Mouse (Mus musculus) liver, embryonic 13.5 days (tissue): ENCODE measurements at regions not wholly inside any gene's neighbourhood (a gene's known extent, or its start where the extent isn't known, plus 50 kb on each side); places are given as distances from the start of the nearest gene placed in this dataset.

Experiments used
- ATAC-seq: fragments of 200-750 bp; cut with Nextera tagmentation; 2 replicates; pipeline ENCODE4 v1.8.0; 2017; ENCODE audit warnings: low read depth, mild to moderate bottlenecking, moderate number of reproducible peaks, moderate library complexity
- DNase-seq: peaks from one replicate; pipeline ENCODE4 v3.0.0; 2022
- H3K27ac ChIP-seq: fragments of 300-500 bp; sonication (generic); 2 replicates; pipeline ENCODE4 v1.5.1; 2015; ENCODE audit warnings: moderate library complexity, mild to moderate bottlenecking, inconsistent platforms
- H3K27me3 ChIP-seq: fragments of 300-500 bp; sonication (generic); 2 replicates; pipeline ENCODE4 v1.6.1; 2015; ENCODE audit warnings: mild to moderate bottlenecking, inconsistent platforms
- H3K36me3 ChIP-seq: fragments of 300-500 bp; sonication (generic); 2 replicates; pipeline ENCODE4 v1.6.1; 2015; ENCODE audit warnings: mild to moderate bottlenecking, inconsistent platforms
- H3K4me1 ChIP-seq: fragments of 300-500 bp; sonication (generic); replicated peaks from 2 replicates; pipeline ENCODE4 v1.6.1; 2015; ENCODE audit warnings: inconsistent platforms
- H3K4me2 ChIP-seq: fragments of 300-500 bp; sonication (generic); 2 replicates; pipeline ENCODE4 v1.6.1; 2015; ENCODE audit warnings: inconsistent platforms, mild to moderate bottlenecking, moderate library complexity
- H3K4me3 ChIP-seq: fragments of 300-500 bp; sonication (generic); replicated peaks from 2 replicates; pipeline ENCODE4 v1.5.1; 2015; ENCODE audit warnings: mild to moderate bottlenecking, inconsistent platforms
- H3K9ac ChIP-seq: fragments of 300-500 bp; sonication (generic); 2 replicates; pipeline ENCODE4 v1.6.1; 2015; ENCODE audit warnings: mild to moderate bottlenecking, inconsistent platforms
- H3K9me3 ChIP-seq: fragments of 300-500 bp; sonication (generic); replicated peaks from 2 replicates; pipeline ENCODE4 v1.6.1; 2016; ENCODE audit warnings: inconsistent platforms
- WGBS: fragments of 180-500 bp; shearing (Covaris S2); methylation state at CpG from one replicate; pipeline ENCODE4 v1.1.7; 2015; ENCODE audit not compliant: insufficient replicate concordance; 5-methylcytosine and 5-hydroxymethylcytosine counted together

DNA sequence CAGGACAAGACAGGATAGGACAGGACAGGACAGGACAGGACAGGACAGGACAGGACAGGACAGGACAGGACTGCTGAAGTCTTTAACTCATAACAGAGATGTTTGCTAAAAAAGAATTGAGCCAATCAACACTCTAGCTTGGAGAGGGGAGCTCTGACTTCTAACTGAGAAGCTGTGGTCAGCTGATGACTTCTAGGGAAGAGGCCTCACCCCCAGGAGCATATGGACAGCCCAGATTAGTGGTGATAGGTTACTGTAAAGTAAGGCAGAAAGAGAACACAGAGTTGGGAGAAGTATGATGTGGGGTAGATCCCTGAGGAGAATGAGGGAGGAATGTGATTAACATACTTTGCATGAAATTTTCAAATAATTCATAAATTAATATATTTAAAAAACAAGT, 254.3 kb upstream of the Veph1 start:
- H3K27ac ChIP-seq: no peak overlapping the region
- no peaks in the 10 kb centered on the region for H3K36me3 ChIP-seq
- ATAC-seq: peak; percentile 45; the same call in 1 of the 2 replicates
- no peak overlapping the region for H3K4me3 ChIP-seq
- H3K9me3 ChIP-seq: no peaks in the 10 kb centered on the region
- no peak overlapping the region for H3K9ac ChIP-seq
- peaks cover 10% of the 10 kb centered on the region for H3K4me1 ChIP-seq
- DNase-seq: no peak
- no peak overlapping the region for H3K4me2 ChIP-seq
- no peaks in the 10 kb centered on the region for H3K27me3 ChIP-seq

DNA sequence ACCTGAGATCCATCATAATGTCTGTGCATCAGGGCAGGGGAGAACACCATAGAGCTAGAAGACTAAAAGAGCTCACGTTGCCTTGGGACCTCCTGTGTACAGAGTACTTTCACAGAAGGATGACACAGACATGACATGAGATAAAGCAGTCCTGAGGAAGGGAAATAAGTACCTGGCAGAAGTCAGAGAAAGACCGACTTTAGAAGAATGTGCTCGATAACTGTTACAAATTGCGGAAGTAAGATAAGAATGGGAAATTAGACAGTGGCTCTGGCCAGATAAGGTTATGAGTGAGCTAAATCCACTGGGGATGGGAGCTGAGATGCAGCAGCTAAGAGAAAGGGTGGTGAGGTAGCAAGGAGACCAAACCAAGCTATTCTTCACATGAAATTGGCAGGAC, 249.9 kb upstream of the Veph1 start:
- Histone ChIP-seq H3K4me1 (peaks cover 10% of the 10 kb centered on the region), H3K27ac (no peak overlapping the region), H3K9ac (no peak overlapping the region), H3K4me3 (no peak overlapping the region), H3K27me3 (no peaks in the 10 kb centered on the region), H3K9me3 (no peaks in the 10 kb centered on the region), H3K4me2 (no peak overlapping the region), H3K36me3 (no peaks in the 10 kb centered on the region)
- ATAC-seq (peak; percentile 85), DNase-seq (peak; percentile 13)
- 8% methylated on average over 4 of the region's 4 CpGs for WGBS

DNA sequence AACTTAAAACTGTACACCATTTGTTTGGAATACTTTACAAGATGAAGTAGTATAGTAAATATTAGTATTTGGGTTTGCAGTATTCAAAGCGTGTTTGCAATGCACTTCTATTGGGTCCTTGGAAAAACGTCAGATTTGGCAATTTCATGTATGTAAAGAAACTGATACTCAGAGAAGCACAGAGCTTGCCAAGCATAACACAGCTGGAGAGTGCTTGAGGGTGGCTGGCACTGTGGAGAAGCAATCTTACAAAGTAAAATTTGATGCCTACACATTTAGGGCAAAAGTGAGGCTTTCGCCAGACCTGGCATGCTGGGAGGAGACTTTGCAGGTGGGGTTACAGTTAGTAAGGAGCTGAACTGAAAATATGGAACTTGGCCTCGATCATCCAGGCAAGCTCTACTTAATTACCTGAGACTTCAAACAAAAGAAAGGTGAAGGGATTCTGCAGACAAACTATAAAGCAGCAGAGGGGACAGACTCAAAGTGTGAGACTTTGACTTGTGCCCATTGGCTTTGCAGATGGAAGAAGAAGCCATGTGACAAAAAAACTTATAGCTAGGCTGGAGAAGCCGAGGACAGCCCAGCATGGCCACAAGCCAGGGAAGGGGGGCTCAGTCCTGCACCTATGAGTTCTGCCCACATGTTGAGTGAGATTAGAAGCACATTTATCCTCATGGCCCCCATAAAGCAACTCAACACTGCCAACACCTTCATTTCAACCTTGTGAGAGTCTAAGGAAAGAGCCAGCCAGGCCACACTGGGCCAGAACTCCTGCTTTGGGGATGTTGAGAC, 247.7 kb upstream of the Veph1 start:
- DNase-seq (no peak), ATAC-seq (no peak)
- Histone ChIP-seq H3K27me3 (no peaks in the 10 kb centered on the region), H3K4me1 (peaks cover 10% of the 10 kb centered on the region), H3K27ac (no peak overlapping the region), H3K9me3 (no peaks in the 10 kb centered on the region), H3K36me3 (no peaks in the 10 kb centered on the region), H3K4me2 (no peak overlapping the region), H3K9ac (no peak overlapping the region), H3K4me3 (no peak overlapping the region)
- 64% methylated on average over 5 of the region's 5 CpGs for WGBS

- Histone ChIP-seq H3K36me3 (no peaks in the 10 kb centered on the region), H3K27ac (no peak overlapping the region), H3K9me3 (no peaks in the 10 kb centered on the region), H3K9ac (no peak overlapping the region), H3K4me3 (no peak overlapping the region), H3K27me3 (no peaks in the 10 kb centered on the region), H3K4me2 (no peak overlapping the region), H3K4me1 (peaks cover 10% of the 10 kb centered on the region)
- 64% methylated on average over 3 of the region's 3 CpGs for WGBS
- no peak for DNase-seq
- ATAC-seq: no peak
Measured at GRCm38 (mm10) chr3:66542865-66543264, 246.2 kb upstream of the Veph1 start.

- no peak for ATAC-seq
- Histone ChIP-seq H3K27ac (no peak overlapping the region), H3K9me3 (no peaks in the 10 kb centered on the region), H3K4me2 (no peak overlapping the region), H3K9ac (no peak overlapping the region), H3K4me1 (no peaks in the 10 kb centered on the region), H3K36me3 (no peaks in the 10 kb centered on the region), H3K27me3 (no peaks in the 10 kb centered on the region), H3K4me3 (no peak overlapping the region)
- WGBS: 65% methylated on average over 7 of the region's 7 CpGs
- DNase-seq: no peak
Measured at GRCm38 (mm10) chr3:66537913-66538312, 241.3 kb upstream of the Veph1 start.

DNA sequence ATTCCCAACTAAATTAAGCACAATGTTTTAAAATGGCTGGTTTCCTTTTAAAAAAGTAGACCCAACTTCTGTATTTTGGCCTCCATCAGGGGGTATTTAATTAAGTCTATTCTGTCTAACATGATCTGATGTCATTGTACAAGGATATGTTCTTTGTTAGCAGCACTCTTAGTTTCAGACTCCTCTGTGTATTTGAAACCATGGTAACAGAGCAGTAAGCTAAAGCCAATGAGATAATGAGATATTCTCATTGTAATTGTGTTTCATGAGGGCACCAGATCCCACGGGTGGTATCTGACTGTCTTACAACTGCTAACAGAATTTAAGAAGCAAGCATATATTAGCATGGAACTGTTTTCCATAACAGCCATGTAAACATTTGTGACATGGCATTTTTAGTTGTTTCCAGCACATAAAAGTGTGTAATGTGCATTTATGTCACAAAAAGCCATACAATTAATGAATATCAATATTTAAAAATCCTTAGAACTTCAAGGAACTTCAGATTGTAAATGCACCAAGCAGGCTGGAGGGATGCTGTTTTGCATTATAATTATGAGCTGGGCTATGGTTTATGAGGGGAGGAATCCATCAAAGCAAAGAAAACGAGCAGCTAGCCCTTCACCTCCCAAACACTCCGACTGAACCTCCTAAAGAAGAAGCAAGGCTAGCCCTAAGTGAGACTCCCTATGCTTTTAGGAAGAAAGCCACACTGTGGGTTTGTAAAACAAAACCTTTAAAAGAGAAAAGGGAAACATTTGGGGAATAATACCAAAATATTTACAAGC, 240.7 kb upstream of the Veph1 start:
- H3K4me3 ChIP-seq: no peak overlapping the region
- H3K9ac ChIP-seq: no peak overlapping the region
- H3K4me1 ChIP-seq: no peaks in the 10 kb centered on the region
- DNase-seq (no peak), ATAC-seq (no peak)
- H3K27me3 ChIP-seq: no peaks in the 10 kb centered on the region
- H3K4me2 ChIP-seq: no peak overlapping the region
- H3K9me3 ChIP-seq: no peaks in the 10 kb centered on the region
- no peaks in the 10 kb centered on the region for H3K36me3 ChIP-seq
- H3K27ac ChIP-seq: no peak overlapping the region
- WGBS: 51% methylated on average over 3 of the region's 3 CpGs

DNA sequence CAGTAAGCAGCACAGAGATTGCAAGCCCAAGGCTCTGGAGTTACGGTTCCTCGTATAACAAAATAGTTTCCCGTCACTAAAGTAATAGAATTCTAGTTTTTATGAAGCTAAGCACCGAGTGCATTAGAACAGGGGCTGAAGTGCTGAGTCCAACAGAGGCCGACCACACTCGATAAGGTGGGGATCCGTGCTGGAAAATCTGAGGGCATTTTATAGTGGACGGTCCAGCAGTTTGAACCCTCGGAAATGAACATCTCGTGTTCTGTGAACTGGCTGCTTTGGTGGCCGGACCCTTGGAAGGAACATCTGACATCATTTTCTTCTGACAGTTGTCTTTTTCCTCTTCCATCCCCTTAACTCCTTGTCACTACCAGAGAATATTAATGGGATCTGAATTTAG, 240.0 kb upstream of the Veph1 start:
- H3K4me3 ChIP-seq: no peak overlapping the region
- no peak for DNase-seq
- ATAC-seq: no peak
- no peaks in the 10 kb centered on the region for H3K36me3 ChIP-seq
- no peaks in the 10 kb centered on the region for H3K4me1 ChIP-seq
- no peak overlapping the region for H3K9ac ChIP-seq
- H3K4me2 ChIP-seq: no peak overlapping the region
- no peaks in the 10 kb centered on the region for H3K9me3 ChIP-seq
- H3K27ac ChIP-seq: no peak overlapping the region
- no peaks in the 10 kb centered on the region for H3K27me3 ChIP-seq
- WGBS: 82% methylated on average over 11 of the region's 11 CpGs

- DNase-seq: no peak
- no peaks in the 10 kb centered on the region for H3K4me1 ChIP-seq
- H3K9ac ChIP-seq: no peak overlapping the region
- WGBS: 81% methylated on average over 8 of the region's 8 CpGs
- no peaks in the 10 kb centered on the region for H3K9me3 ChIP-seq
- H3K27me3 ChIP-seq: no peaks in the 10 kb centered on the region
- no peak for ATAC-seq
- no peak overlapping the region for H3K4me3 ChIP-seq
- H3K4me2 ChIP-seq: no peak overlapping the region
- no peaks in the 10 kb centered on the region for H3K36me3 ChIP-seq
- H3K27ac ChIP-seq: no peak overlapping the region
Measured at GRCm38 (mm10) chr3:66535786-66536529, 239.3 kb upstream of the Veph1 start.

GRCm38 (mm10) chr3:66519925-66520324, 223.3 kb upstream of the Veph1 start:
- H3K36me3 ChIP-seq: no peaks in the 10 kb centered on the region
- peak; percentile 100 for ATAC-seq
- DNase-seq: peak; percentile 61
- H3K4me2 ChIP-seq: no peak overlapping the region; the same call in 1 of the 2 replicates
- no peak overlapping the region for H3K4me3 ChIP-seq
- H3K27ac ChIP-seq: peak overlapping the region; percentile 62
- H3K9me3 ChIP-seq: no peaks in the 10 kb centered on the region
- H3K4me1 ChIP-seq: peaks cover 34% of the 10 kb centered on the region
- 6% methylated on average over 1 of the region's 1 CpGs for WGBS
- H3K27me3 ChIP-seq: no peaks in the 10 kb centered on the region
- no peak overlapping the region for H3K9ac ChIP-seq

DNA sequence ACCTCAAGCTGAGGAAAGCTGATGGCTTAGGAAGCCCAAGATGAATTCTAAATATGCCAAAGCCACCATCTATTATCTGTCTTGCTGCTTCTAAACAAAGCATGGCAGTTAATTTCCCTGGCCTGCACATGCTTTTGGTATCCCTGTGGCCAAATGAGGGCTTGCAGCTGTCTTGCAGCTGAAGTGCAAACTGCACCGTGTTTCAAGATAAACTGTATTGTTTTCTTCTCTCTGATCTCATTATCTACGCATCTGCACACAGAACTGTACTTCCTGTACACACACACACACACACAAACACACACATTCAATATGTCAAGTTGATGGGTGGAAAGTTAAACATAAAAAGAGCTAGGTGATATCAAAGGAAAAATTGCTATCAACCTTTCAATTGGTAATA, 221.7 kb upstream of the Veph1 start:
- Histone ChIP-seq H3K4me2 (no peak overlapping the region), H3K36me3 (no peaks in the 10 kb centered on the region), H3K9me3 (no peaks in the 10 kb centered on the region), H3K9ac (no peak overlapping the region), H3K27me3 (no peaks in the 10 kb centered on the region), H3K4me3 (no peak overlapping the region), H3K27ac (0 out of 2 replicates have a peak overlapping the region, but pooled peaks have one; percentile 18), H3K4me1 (peaks cover 43% of the 10 kb centered on the region)
- DNase-seq (no peak), ATAC-seq (no peak)
- 21% methylated on average over 2 of the region's 2 CpGs for WGBS

DNA sequence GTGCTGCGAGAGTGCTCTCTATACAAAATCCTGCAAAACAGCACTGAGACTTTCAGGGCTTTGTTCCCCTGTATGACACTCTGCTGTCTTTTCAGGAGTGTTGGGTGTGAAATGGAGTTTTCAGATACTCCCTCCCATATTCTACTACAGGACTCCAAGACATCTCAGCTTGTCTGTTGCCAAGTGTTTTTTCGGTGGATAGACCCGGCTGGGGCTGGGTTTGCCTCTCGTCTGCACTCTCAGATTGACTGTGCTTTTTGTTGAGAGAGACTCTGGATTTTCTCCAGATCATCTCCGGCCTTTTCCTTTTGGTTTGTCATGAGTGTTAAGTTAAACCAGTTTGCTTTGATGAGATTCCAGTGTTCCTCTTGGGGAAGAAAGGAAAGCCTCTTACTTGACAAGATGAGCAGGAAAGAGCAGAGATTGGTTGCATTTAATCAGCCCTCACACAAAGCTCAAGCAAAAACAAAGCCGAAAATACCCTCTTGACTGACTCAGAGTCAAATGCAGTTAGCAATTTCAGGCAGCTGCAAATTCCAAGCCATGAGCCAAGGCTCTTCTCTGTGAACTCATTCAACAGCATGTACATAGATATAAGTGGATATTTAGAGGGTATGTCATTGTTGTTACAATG, 219.3 kb upstream of the Veph1 start:
- ATAC-seq (no peak), DNase-seq (no peak)
- 77% methylated on average over 6 of the region's 6 CpGs for whole genome bisulfite sequencing
- no peak overlapping the region for H3K4me2 ChIP-seq
- no peak overlapping the region for H3K27ac ChIP-seq
- H3K9me3 ChIP-seq: no peaks in the 10 kb centered on the region
- peaks cover 41% of the 10 kb centered on the region for H3K4me1 ChIP-seq
- no peak overlapping the region for H3K9ac ChIP-seq
- H3K4me3 ChIP-seq: no peak overlapping the region
- H3K27me3 ChIP-seq: no peaks in the 10 kb centered on the region
- H3K36me3 ChIP-seq: no peaks in the 10 kb centered on the region
